ENCODE assay signal across 11 mouse cellular contexts in the genomic region with DNA sequence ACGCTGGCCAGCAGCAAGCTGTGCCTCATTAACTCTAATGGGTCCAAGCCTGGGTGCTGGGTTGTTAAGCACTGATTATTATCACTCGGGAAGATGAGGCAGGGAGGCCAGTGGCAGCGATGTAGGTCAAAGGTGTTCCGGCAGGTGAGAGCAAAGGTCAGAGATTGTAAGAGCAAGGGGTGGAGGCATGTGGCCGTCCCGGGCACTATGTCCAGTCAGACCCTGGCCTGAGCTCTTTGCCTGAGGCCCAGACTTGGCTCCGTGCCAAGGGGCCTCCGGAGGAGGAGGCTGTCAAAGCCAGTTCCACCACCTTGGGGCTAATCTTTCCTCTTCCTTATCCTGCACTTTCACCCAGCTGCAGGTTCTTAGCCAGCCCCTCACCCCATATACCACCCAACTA. TPM values are rescaled to one million over a fixed set of nuclear protein-coding genes. Genes with fewer than 3 reads are reported as not detected.
A peak's percentile ranks its signal among the peaks of the same experiment; 100 is the strongest.
DNase-seq lines count a peak whose midpoint lies in the region; ATAC-seq and TF ChIP-seq lines count a peak whose summit lies in the region.
"Had no signal": no experiment of that assay in that cellular context is flagged by ENCODE, and none has a peak within 500 bp of the region (broad histone marks: within the 10 kb centered on the region; RNA-seq: fewer than 3 reads in every experiment).

No protein-coding gene starts in this region.

- no peak for TF ChIP-seq POLR2A in lung, adult 2 months (IDR thresholded peaks at IDR 0.05; ENCODE audit: borderline replicate concordance, extremely low read depth, low read depth, low read length)

- no peaks in the 10 kb centered on the region for H3K9me3 ChIP-seq in lung, embryonic 14.5 days (ENCODE audit: low read depth, low read length)
- H3K9me3 ChIP-seq in intestine, embryonic 15.5 days = no peaks in the 10 kb centered on the region
- no peaks in the 10 kb centered on the region for H3K9me3 ChIP-seq in limb, embryonic 15.5 days
- H3K9me3 ChIP-seq in stomach, postnatal 0 days (ENCODE audit: control insufficient read depth, low read length) = no peaks in the 10 kb centered on the region
- H3K9me3 ChIP-seq in neural tube, embryonic 15.5 days (replicated peaks) = no peaks in the 10 kb centered on the region

- H3K36me3 ChIP-seq in lung, embryonic 14.5 days (ENCODE audit: insufficient read depth) = no peaks in the 10 kb centered on the region
- no peaks in the 10 kb centered on the region for H3K36me3 ChIP-seq in intestine, embryonic 15.5 days
- H3K36me3 ChIP-seq in limb, embryonic 15.5 days = no peaks in the 10 kb centered on the region
- no peaks in the 10 kb centered on the region for H3K36me3 ChIP-seq in stomach, postnatal 0 days (ENCODE audit: control insufficient read depth, insufficient read depth, low read length)
- no peaks in the 10 kb centered on the region for H3K36me3 ChIP-seq in neural tube, embryonic 15.5 days

- peaks cover 11% of the 10 kb centered on the region; the same call in 1 of the 2 replicates for H3K4me1 ChIP-seq in lung, embryonic 14.5 days (ENCODE audit: insufficient read depth)
- peaks cover 3% of the 10 kb centered on the region; the same call in 1 of the 2 replicates for H3K4me1 ChIP-seq in lung, adult 2 months (ENCODE audit: control insufficient read depth, insufficient read depth, low read length)
- H3K4me1 ChIP-seq in intestine, embryonic 15.5 days (replicated peaks) = peaks cover 37% of the 10 kb centered on the region
- H3K4me1 ChIP-seq in limb, embryonic 15.5 days = peaks cover 38% of the 10 kb centered on the region
- 0 out of 2 replicates have a peak, but pooled peaks cover 2% of the 10 kb centered on the region for H3K4me1 ChIP-seq in stomach, postnatal 0 days (replicated peaks; ENCODE audit: control insufficient read depth, insufficient read depth)
- H3K4me1 ChIP-seq in neural tube, embryonic 15.5 days = peaks cover 14% of the 10 kb centered on the region

- no peak overlapping the region for H3K27ac ChIP-seq in lung, embryonic 14.5 days (ENCODE audit: low read depth)
- no peak overlapping the region for H3K27ac ChIP-seq in intestine, embryonic 15.5 days
- H3K27ac ChIP-seq in limb, embryonic 15.5 days = peak overlapping the region; percentile 63
- peak overlapping the region; percentile 80 for H3K27ac ChIP-seq in stomach, postnatal 0 days (replicated peaks)
- no peak overlapping the region for H3K27ac ChIP-seq in neural tube, embryonic 15.5 days (replicated peaks)

- no peak overlapping the region for H3K4me2 ChIP-seq in lung, embryonic 14.5 days
- 0 out of 2 replicates have a peak overlapping the region, but pooled peaks have one; percentile 4 for H3K4me2 ChIP-seq in intestine, embryonic 15.5 days (replicated peaks)
- peak overlapping the region; percentile 26 for H3K4me2 ChIP-seq in limb, embryonic 15.5 days
- H3K4me2 ChIP-seq in stomach, postnatal 0 days (replicated peaks; ENCODE audit: low read depth) = peak overlapping the region; percentile 82
- no peak overlapping the region for H3K4me2 ChIP-seq in neural tube, embryonic 15.5 days

- no peak overlapping the region for H3K4me3 ChIP-seq in lung, embryonic 14.5 days (ENCODE audit: low read depth, low read length)
- H3K4me3 ChIP-seq in lung, adult 2 months (replicated peaks; ENCODE audit: extremely low read depth, low read depth, low read length) = no peak overlapping the region
- no peak overlapping the region for H3K4me3 ChIP-seq in intestine, embryonic 15.5 days (replicated peaks)
- peak overlapping the region; percentile 43 for H3K4me3 ChIP-seq in limb, embryonic 15.5 days
- H3K4me3 ChIP-seq in stomach, postnatal 0 days (ENCODE audit: low read depth, low read length) = peak overlapping the region; percentile 45
- H3K4me3 ChIP-seq in neural tube, embryonic 15.5 days (replicated peaks) = no peak overlapping the region

- DNase-seq in lung, embryonic 14.5 days = peak; percentile 55
- DNase-seq in lung, adult 2 months = no peak
- DNase-seq in stomach, postnatal 0 days (ENCODE audit: low spot score) = peak; percentile 79
- no peak for DNase-seq in thymus, postnatal 36 days
- DNase-seq: adrenal gland, postnatal 25 days; cerebellum, adult 9-11 months; heart, postnatal 14 days; layer of hippocampus, postnatal 36 days had no signal

- TF ChIP-seq CTCF in lung, embryonic 14.5 days (IDR thresholded peaks at IDR 0.05; ENCODE audit: low read depth) = no peak
- no peak for TF ChIP-seq CTCF in lung, adult 2 months (IDR thresholded peaks at IDR 0.05; ENCODE audit: insufficient read depth, low read length)
- no peak for TF ChIP-seq CTCF in stomach, postnatal 0 days (IDR thresholded peaks at IDR 0.05; ENCODE audit: low read depth)

- no peak for ATAC-seq in lung, embryonic 14.5 days (ENCODE audit: insufficient read depth)
- peak; percentile 40 for ATAC-seq in intestine, embryonic 15.5 days
- no peak for ATAC-seq in limb, embryonic 15.5 days (ENCODE audit: insufficient number of reproducible peaks, low FRiP score, low TSS enrichment, low read depth)
- peak; percentile 51 for ATAC-seq in stomach, postnatal 0 days (ENCODE audit: low FRiP score, low TSS enrichment)
- ATAC-seq in neural tube, embryonic 15.5 days (ENCODE audit: low FRiP score) = no peak

- WGBS in lung, embryonic 14.5 days = 33% methylated on average over 8 of the region's 8 CpGs
- WGBS in lung, adult 2 months = 53% methylated on average over 8 of the region's 8 CpGs
- 40% methylated on average over 8 of the region's 8 CpGs for WGBS in intestine, embryonic 15.5 days
- 43% methylated on average over 8 of the region's 8 CpGs for WGBS in limb, embryonic 15.5 days
- WGBS in stomach, postnatal 0 days = 35% methylated on average over 8 of the region's 8 CpGs
- 71% methylated on average over 8 of the region's 8 CpGs for WGBS in neural tube, embryonic 15.5 days

- peaks cover 21% of the 10 kb centered on the region for H3K27me3 ChIP-seq in lung, embryonic 14.5 days (ENCODE audit: insufficient read depth, low read length)
- no peaks in the 10 kb centered on the region; the same call in 1 of the 2 replicates for H3K27me3 ChIP-seq in intestine, embryonic 15.5 days (replicated peaks)
- H3K27me3 ChIP-seq in limb, embryonic 15.5 days = peaks cover 25% of the 10 kb centered on the region
- no peaks in the 10 kb centered on the region for H3K27me3 ChIP-seq in stomach, postnatal 0 days (ENCODE audit: control insufficient read depth, insufficient read depth, low read length)
- H3K27me3 ChIP-seq in neural tube, embryonic 15.5 days (replicated peaks) = peaks cover 39% of the 10 kb centered on the region

- no peak for TF ChIP-seq EP300 in stomach, postnatal 0 days (optimal IDR thresholded peaks at IDR 0.05)

- H3K9ac ChIP-seq in lung, embryonic 14.5 days = no peak overlapping the region
- H3K9ac ChIP-seq in intestine, embryonic 15.5 days = no peak overlapping the region
- H3K9ac ChIP-seq in limb, embryonic 15.5 days = no peak overlapping the region
- H3K9ac ChIP-seq in stomach, postnatal 0 days (ENCODE audit: low read length) = peak overlapping the region; percentile 56
- H3K9ac ChIP-seq in neural tube, embryonic 15.5 days (replicated peaks) = no peak overlapping the region

RNA-seq across cellular contexts. Expression of a gene that starts 1.8 kb away (rescaled TPM):
- 0.24 and 0.51 TPM in 2 replicates for polyA plus RNA-seq in lung, embryonic 14.5 days (2014; fragmentation: Nextera tagmentation; extraction: Ambion mirVana)
- polyA plus RNA-seq in lung, adult 2 months (2012; rRNA removed) = 6.1 and 49.9 TPM in 2 replicates
- polyA plus RNA-seq in intestine, embryonic 15.5 days (2015; fragmentation: Nextera tagmentation; extraction: Ambion mirVana) = 2.3 and 2.8 TPM in 2 replicates
- 82.8 and 104 TPM in 2 replicates for polyA plus RNA-seq in limb, embryonic 15.5 days (2015; fragmentation: Nextera tagmentation; extraction: Ambion mirVana)
- 202 and 227 TPM in 2 replicates for polyA plus RNA-seq in stomach, postnatal 0 days (2015; fragmentation: Nextera tagmentation; extraction: Ambion mirVana)
- polyA plus RNA-seq in neural tube, embryonic 15.5 days (2015; fragmentation: Nextera tagmentation; extraction: Ambion mirVana) = 0.65 TPM in 1 of 2 replicates, not detected in the other

RNA-seq across cellular contexts. Expression of a gene that starts 28.1 kb away (rescaled TPM):
- 27.2 and 32.4 TPM in 2 replicates for polyA plus RNA-seq in lung, embryonic 14.5 days (2014; fragmentation: Nextera tagmentation; extraction: Ambion mirVana)
- 27.3 and 32.1 TPM in 2 replicates for polyA plus RNA-seq in lung, adult 2 months (2012; rRNA removed)
- 21.7 and 21.8 TPM in 2 replicates for polyA plus RNA-seq in intestine, embryonic 15.5 days (2015; fragmentation: Nextera tagmentation; extraction: Ambion mirVana)
- 26.5 and 27.1 TPM in 2 replicates for polyA plus RNA-seq in limb, embryonic 15.5 days (2015; fragmentation: Nextera tagmentation; extraction: Ambion mirVana)
- 9.5 and 10.9 TPM in 2 replicates for polyA plus RNA-seq in stomach, postnatal 0 days (2015; fragmentation: Nextera tagmentation; extraction: Ambion mirVana)
- polyA plus RNA-seq in neural tube, embryonic 15.5 days (2015; fragmentation: Nextera tagmentation; extraction: Ambion mirVana) = 35.7 and 39.3 TPM in 2 replicates

RNA-seq across cellular contexts. Expression of a gene that starts 39.4 kb away (rescaled TPM):
- 89.5 and 92.5 TPM in 2 replicates for polyA plus RNA-seq in lung, embryonic 14.5 days (2014; fragmentation: Nextera tagmentation; extraction: Ambion mirVana)
- 32.2 and 37.7 TPM in 2 replicates for polyA plus RNA-seq in lung, adult 2 months (2012; rRNA removed)
- polyA plus RNA-seq in intestine, embryonic 15.5 days (2015; fragmentation: Nextera tagmentation; extraction: Ambion mirVana) = 64.5 and 68.6 TPM in 2 replicates
- polyA plus RNA-seq in limb, embryonic 15.5 days (2015; fragmentation: Nextera tagmentation; extraction: Ambion mirVana) = 71.2 and 75.0 TPM in 2 replicates
- polyA plus RNA-seq in stomach, postnatal 0 days (2015; fragmentation: Nextera tagmentation; extraction: Ambion mirVana) = 76.3 and 89.0 TPM in 2 replicates
- polyA plus RNA-seq in neural tube, embryonic 15.5 days (2015; fragmentation: Nextera tagmentation; extraction: Ambion mirVana) = 46.4 and 52.2 TPM in 2 replicates

RNA-seq across cellular contexts. Expression of a gene that starts 48.2 kb away (rescaled TPM):
- not detected in 2 replicates for polyA plus RNA-seq in lung, embryonic 14.5 days (2014; fragmentation: Nextera tagmentation; extraction: Ambion mirVana)
- 2.6 and 2.9 TPM in 2 replicates for polyA plus RNA-seq in lung, adult 2 months (2012; rRNA removed)
- 0.35 and 0.62 TPM in 2 replicates for polyA plus RNA-seq in intestine, embryonic 15.5 days (2015; fragmentation: Nextera tagmentation; extraction: Ambion mirVana)
- 0.24 and 0.55 TPM in 2 replicates for polyA plus RNA-seq in limb, embryonic 15.5 days (2015; fragmentation: Nextera tagmentation; extraction: Ambion mirVana)
- polyA plus RNA-seq in stomach, postnatal 0 days (2015; fragmentation: Nextera tagmentation; extraction: Ambion mirVana) = 0.39 and 0.47 TPM in 2 replicates
- polyA plus RNA-seq in neural tube, embryonic 15.5 days (2015; fragmentation: Nextera tagmentation; extraction: Ambion mirVana) = not detected in 2 replicates

Comparison
In these comparisons a context has a peak if more than half of its experiments do, and no peak if none do; other contexts are left out.
1. DNase-seq: peak in lung, embryonic 14.5 days (single experiment) and stomach, postnatal 0 days (single experiment); none in lung, adult 2 months (single experiment) and thymus, postnatal 36 days (0 of 2).
2. ATAC-seq: peak in intestine, embryonic 15.5 days (single experiment) and stomach, postnatal 0 days (single experiment); none in lung, embryonic 14.5 days (single experiment), limb, embryonic 15.5 days (single experiment) and neural tube, embryonic 15.5 days (single experiment).
3. H3K27ac ChIP-seq: peak in limb, embryonic 15.5 days (single experiment) and stomach, postnatal 0 days (single experiment); none in lung, embryonic 14.5 days (single experiment), intestine, embryonic 15.5 days (single experiment) and neural tube, embryonic 15.5 days (single experiment).
4. H3K4me2 ChIP-seq: peak in intestine, embryonic 15.5 days (single experiment), limb, embryonic 15.5 days (single experiment) and stomach, postnatal 0 days (single experiment); none in lung, embryonic 14.5 days (single experiment) and neural tube, embryonic 15.5 days (single experiment).
5. H3K4me3 ChIP-seq: peak in limb, embryonic 15.5 days (single experiment) and stomach, postnatal 0 days (single experiment); none in lung, embryonic 14.5 days (single experiment), lung, adult 2 months (single experiment), intestine, embryonic 15.5 days (single experiment) and neural tube, embryonic 15.5 days (single experiment).